Mouse (Mus musculus) naive thymus-derived CD4-positive, alpha-beta T cell, adult 5 months (primary cell): ENCODE results near the gene Olfr1164. TPM values are rescaled to one million over a fixed set of nuclear protein-coding genes. Genes with fewer than 3 reads are reported as not detected.

Experiments
- polyA plus RNA-seq: library from polyadenylated mRNA; unstranded; fragments of 100-300 nt; shearing (Covaris generic); gene quantifications from one replicate; pipeline ENCODE4 v1.2.1, GENCODE M21; 2017

The Olfr1164 gene
- not detected for polyA plus RNA-seq

DNA sequence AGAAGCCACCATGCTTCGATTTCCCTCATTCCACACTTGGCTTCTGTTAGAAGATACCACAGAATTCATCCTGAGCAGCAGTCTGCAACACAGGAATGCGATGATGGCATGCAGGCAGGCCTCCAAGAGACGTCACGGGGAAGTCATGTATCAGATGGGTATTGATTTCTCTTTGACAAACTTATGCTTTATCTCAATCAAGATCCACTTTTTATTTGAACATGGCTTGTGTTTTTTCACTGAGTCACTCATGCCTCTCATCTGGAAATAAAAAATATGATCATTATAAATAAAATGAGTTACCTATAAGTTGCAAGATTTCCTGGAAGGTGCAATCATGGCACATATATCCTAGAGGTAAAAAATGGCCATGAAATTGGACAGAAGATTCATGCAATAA is at the start of gene Olfr1164:
Gene Olfr1164, minus strand, starts transcription at position 101 of the 400 bp plus-strand sequence.

DNA sequence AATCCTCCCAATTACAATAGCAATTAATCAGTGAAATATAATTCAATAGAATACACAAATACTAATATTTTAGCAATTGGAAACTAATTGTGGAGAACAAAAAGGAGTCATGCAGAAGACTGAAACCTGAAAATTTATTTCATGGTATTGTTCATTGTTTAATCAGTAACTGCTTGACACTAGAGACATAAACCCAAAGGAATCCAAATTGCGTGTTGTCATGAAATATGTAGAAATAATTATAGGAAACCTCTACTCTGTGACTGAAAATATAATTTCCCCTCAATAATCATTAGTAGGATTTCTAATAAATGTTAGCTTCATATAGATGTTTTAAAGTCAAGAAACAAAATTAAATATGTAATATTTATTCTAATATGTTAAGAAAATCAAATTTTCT is 34.4 kb upstream of the Olfr1164 start, which contains the start of gene Olfr1166:
Gene Olfr1166, minus strand, starts transcription at position 101 of the 400 bp plus-strand sequence.

DNA sequence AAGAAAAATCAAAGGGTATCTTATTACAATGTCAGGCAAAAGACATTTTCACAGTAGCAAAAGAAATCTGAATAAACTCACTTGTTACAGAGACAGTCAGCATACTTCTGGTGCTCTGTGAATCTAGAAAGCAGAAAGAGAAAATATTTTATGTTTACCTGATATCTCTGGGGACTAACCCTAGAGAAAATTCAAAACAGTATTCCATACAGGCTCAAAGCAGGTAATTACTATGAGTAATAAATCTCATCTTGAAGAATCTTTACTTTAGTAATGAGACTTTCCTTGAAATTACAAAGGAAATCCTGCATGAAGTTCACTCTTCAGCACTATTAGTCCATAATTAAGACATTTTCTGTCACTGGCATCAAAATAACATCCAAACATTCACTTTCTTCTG is 22.0 kb downstream of the Olfr1164 start, which contains the start of gene Olfr1163:
Gene Olfr1163, minus strand, starts transcription at position 101 of the 400 bp plus-strand sequence.

DNA sequence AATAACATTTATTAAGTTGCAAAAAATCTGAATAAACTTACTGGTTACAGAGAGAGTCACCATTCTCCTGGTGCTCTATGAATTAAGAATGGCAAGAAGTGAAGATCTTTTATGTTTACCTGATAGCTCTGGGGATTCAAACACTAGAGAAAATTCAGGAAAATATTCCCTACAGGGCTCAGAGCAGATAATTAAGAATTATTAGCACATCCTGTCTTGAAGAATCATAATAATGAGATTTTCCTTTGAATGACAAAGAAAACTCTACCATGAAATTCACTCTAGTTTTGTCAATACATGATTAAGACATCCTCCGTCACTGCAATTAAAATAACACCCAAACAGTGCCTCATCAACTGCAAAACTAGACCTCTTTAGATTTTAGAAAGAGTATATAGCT is 42.7 kb downstream of the Olfr1164 start, which contains the start of gene Olfr1162:
Gene Olfr1162, minus strand, starts transcription at position 101 of the 400 bp plus-strand sequence.

Other genes starting within 250 kb of the Olfr1164 start
- gene Olfr1150-ps1, start 250.0 kb downstream of the Olfr1164 start, polyA plus RNA-seq = not detected
- 0.39 TPM for gene Olfr1151, start 238.1 kb downstream of the Olfr1164 start, polyA plus RNA-seq
- gene Olfr1152, start 227.5 kb downstream of the Olfr1164 start, polyA plus RNA-seq = 0.07 TPM
- not detected for gene Olfr1153, start 199.0 kb downstream of the Olfr1164 start, polyA plus RNA-seq
- not detected for gene Olfr1154, start 188.8 kb downstream of the Olfr1164 start, polyA plus RNA-seq
- not detected for gene Olfr1155, start 148.8 kb downstream of the Olfr1164 start, polyA plus RNA-seq
- 0.17 TPM for gene Olfr1156, start 140.9 kb downstream of the Olfr1164 start, polyA plus RNA-seq
- gene Olfr1157, start 125.7 kb downstream of the Olfr1164 start, polyA plus RNA-seq = not detected
- gene Olfr74, start 119.3 kb downstream of the Olfr1164 start, polyA plus RNA-seq = not detected
- not detected for gene Olfr1158, start 103.9 kb downstream of the Olfr1164 start, polyA plus RNA-seq
- 0.05 TPM for gene Olfr1160, start 85.7 kb downstream of the Olfr1164 start, polyA plus RNA-seq
- not detected for gene Olfr1161, start 71.2 kb downstream of the Olfr1164 start, polyA plus RNA-seq
- gene Olfr73, start 56.3 kb downstream of the Olfr1164 start, polyA plus RNA-seq = not detected
- not detected for gene Olfr1162, start 42.8 kb downstream of the Olfr1164 start, polyA plus RNA-seq
- not detected for gene Olfr1163, start 22.1 kb downstream of the Olfr1164 start, polyA plus RNA-seq
- gene Olfr1166, start 34.3 kb upstream of the Olfr1164 start, polyA plus RNA-seq = not detected
- 0.10 TPM for gene Olfr1167, start 61.2 kb upstream of the Olfr1164 start, polyA plus RNA-seq
- gene Olfr1168, start 87.9 kb upstream of the Olfr1164 start, polyA plus RNA-seq = not detected
- gene Olfr1170, start 134.4 kb upstream of the Olfr1164 start, polyA plus RNA-seq = not detected
- gene Olfr1173, start 185.9 kb upstream of the Olfr1164 start, polyA plus RNA-seq = 0.11 TPM
- not detected for gene Olfr1174-ps, start 221.2 kb upstream of the Olfr1164 start, polyA plus RNA-seq
- gene Olfr1175-ps, start 233.2 kb upstream of the Olfr1164 start, polyA plus RNA-seq = not detected
- gene Olfr1176, start 242.8 kb upstream of the Olfr1164 start, polyA plus RNA-seq = not detected